Mouse (Mus musculus) kidney, adult 2 months (tissue): ENCODE measurements around the gene Prom1. TPM values are rescaled to one million over a fixed set of nuclear protein-coding genes. Genes with fewer than 3 reads are reported as not detected.

Source experiments
- DNase-seq: peaks from one replicate; pipeline ENCODE4 v3.0.0; 2021
- H3K27ac ChIP-seq: fragments of 200-500 bp; 2 replicates; pipeline ENCODE4 v1.5.1; 2012; ENCODE audit warnings: low read depth, low read length, control low read depth, inconsistent platforms; ENCODE audit not compliant: insufficient read depth
- H3K27me3 ChIP-seq: fragments of 200-500 bp; replicated peaks from 2 replicates; pipeline ENCODE4 v1.6.1; 2012; ENCODE audit warnings: mild to moderate bottlenecking, moderate library complexity, low read length, inconsistent platforms; ENCODE audit not compliant: control insufficient read depth, insufficient read depth
- H3K36me3 ChIP-seq: fragments of 200-500 bp; 2 replicates; pipeline ENCODE4 v1.6.1; 2012; ENCODE audit warnings: mild to moderate bottlenecking, moderate library complexity, low read length, inconsistent platforms; ENCODE audit not compliant: control insufficient read depth, insufficient read depth
- H3K4me1 ChIP-seq: fragments of 200-500 bp; 2 replicates; pipeline ENCODE4 v1.6.1; 2011; ENCODE audit warnings: low read length; ENCODE audit not compliant: control insufficient read depth, insufficient read depth
- H3K4me3 ChIP-seq: fragments of 200-500 bp; 2 replicates; pipeline ENCODE4 v1.5.1; 2011; ENCODE audit warnings: mild to moderate bottlenecking, low read depth, low read length, control low read depth; ENCODE audit not compliant: insufficient read depth
- CTCF ChIP-seq: fragments of 200-500 bp; conservative IDR thresholded peaks from 2 replicates; pipeline ENCODE4 v1.5.1; 2011; ENCODE audit warnings: low read depth, mild to moderate bottlenecking, control low read depth, low read length, moderate library complexity, mixed read lengths; ENCODE audit not compliant: insufficient read depth, insufficient read length
- POLR2A ChIP-seq: fragments of 200-500 bp; IDR thresholded peaks from one replicate; pipeline ENCODE4 v1.6.1; 2011; ENCODE audit warnings: low read depth, low read length, control low read depth
- WGBS: fragments of 180-500 bp; shearing (Covaris S2); methylation state at CpG from one replicate; pipeline ENCODE4 v1.1.7; 2018; 5-methylcytosine and 5-hydroxymethylcytosine counted together
- polyA plus RNA-seq: library from polyadenylated mRNA; depleted of rRNA; stranded (reverse); fragments of >200 nt; gene quantifications from 2 replicates; pipeline ENCODE4 v1.2.3, GENCODE M21; 2012

Prom1 gene
- polyA plus RNA-seq, 1 experiment: 67.6 TPM

DNA sequence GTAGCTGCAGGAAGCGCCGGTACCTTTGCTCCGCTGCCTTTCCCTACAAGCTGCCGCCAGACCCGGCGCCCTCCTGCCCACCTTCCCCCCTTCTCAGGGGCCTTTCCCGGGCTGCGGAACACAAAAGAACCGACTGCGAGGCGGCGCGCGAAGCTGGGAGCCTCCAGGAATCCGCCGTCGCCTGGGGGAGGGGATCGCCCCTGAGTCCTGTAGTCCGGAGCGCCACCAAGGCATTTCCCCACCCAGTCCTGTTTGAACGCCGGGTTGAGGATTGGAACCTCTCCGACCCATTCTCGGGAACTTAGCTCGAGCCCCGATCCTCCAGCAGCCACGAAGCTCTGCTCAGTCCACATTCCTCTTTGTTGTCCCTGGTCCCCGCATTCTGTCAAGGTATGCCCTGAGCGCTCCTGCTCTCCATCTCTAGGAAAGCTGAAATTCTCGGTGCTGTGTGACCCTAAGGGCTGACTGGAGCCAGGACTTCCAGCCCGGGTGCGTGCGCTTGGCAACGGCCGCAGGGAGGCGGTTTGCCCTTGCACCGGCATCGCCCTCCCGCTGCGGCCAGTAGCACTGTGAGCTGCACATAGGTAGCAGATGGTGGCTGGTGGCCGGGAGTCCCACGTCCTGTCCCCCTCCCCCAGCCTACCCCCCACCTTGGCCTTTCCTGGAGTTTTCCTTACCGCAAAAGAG is 1.1 kb downstream of the Prom1 start:
- Histone ChIP-seq H3K4me1 (peaks cover 44% of the 10 kb centered on the region), H3K36me3 (no peaks in the 10 kb centered on the region), H3K27me3 (no peaks in the 10 kb centered on the region), H3K4me3 (peak overlapping the region; percentile 64), H3K27ac (peak overlapping the region; percentile 66)
- WGBS: under 1% methylated on average over 43 of the region's 43 CpGs
- TF ChIP-seq CTCF (peak; percentile 19; the same call in 1 of the 2 replicates), POLR2A (no peak)
- DNase-seq: peak; percentile 74

DNA sequence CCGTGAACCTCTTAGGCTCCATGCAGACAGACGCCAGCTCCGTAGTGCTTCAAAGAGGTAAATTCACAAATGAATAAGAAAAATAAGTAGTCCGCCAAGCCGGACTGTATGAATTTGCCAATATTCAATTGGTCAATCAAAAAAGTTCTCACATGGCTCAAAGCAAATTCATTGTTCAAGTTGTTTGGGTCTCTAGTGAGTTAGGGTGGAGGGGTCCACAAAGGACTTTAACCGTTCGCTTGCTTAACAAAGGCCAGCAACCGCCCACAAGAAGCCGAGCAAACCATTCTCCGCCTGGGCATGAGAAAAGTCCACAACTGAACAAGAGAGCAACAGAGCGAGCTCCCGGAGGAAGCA is 1.7 kb downstream of the Prom1 start:
- H3K4me3 ChIP-seq: peak overlapping the region; percentile 64
- H3K27me3 ChIP-seq: no peaks in the 10 kb centered on the region
- no peaks in the 10 kb centered on the region for H3K36me3 ChIP-seq
- TF ChIP-seq POLR2A (no peak), CTCF (no peak)
- peaks cover 44% of the 10 kb centered on the region for H3K4me1 ChIP-seq
- 11% methylated on average over 12 of the region's 12 CpGs for WGBS
- peak overlapping the region; percentile 42; the same call in 1 of the 2 replicates for H3K27ac ChIP-seq
- DNase-seq: no peak

DNA sequence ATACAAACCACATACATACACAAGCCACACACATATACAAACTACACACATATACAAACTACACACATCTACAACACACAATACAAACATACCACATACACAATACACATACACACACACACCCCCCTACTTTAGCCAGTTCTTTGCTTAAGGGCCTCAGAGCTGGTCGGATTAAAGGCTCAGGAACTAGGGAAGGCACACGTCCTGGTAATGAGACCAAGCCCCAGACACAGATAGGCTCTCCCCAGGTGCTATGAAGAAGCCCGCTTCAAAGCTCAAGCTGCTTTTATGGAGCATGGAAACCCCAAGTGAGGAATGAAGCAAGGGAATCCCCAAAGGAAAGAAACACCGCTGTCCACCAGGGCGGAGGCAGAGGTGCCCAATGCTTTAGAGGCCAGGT is 4.8 kb downstream of the Prom1 start:
- DNase-seq: no peak
- H3K36me3 ChIP-seq: no peaks in the 10 kb centered on the region
- WGBS: 70% methylated on average over 5 of the region's 5 CpGs
- TF ChIP-seq POLR2A: no peak
- no peak for TF ChIP-seq CTCF
- no peak overlapping the region for H3K4me3 ChIP-seq
- peaks cover 29% of the 10 kb centered on the region; the same call in 1 of the 2 replicates for H3K4me1 ChIP-seq
- H3K27ac ChIP-seq: no peak overlapping the region; the same call in 1 of the 2 replicates
- H3K27me3 ChIP-seq: no peaks in the 10 kb centered on the region

DNA sequence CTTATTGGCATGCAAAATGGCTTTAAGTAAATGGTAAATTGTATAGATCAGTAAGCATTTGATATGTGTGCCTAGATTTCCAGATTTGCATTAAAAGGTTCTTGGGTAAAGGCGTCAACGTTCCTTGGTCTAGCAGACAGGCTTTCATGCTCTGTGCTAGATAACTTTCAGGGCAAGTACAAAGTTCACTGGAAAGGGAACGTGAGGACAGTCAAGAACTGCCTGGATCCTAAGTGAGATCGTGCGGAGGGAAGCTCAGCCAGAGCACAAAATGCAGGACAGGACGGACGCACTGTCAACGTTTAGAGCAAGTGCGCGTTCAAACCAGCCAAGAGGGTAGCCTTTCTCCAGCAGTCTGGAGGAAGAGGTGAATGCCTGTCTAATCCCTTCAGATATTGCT is 5.7 kb downstream of the Prom1 start:
- H3K27me3 ChIP-seq: no peaks in the 10 kb centered on the region
- DNase-seq: peak; percentile 75
- no peaks in the 10 kb centered on the region for H3K36me3 ChIP-seq
- TF ChIP-seq CTCF (no peak), POLR2A (no peak)
- H3K27ac ChIP-seq: no peak overlapping the region
- WGBS: 55% methylated on average over 10 of the region's 10 CpGs
- H3K4me3 ChIP-seq: no peak overlapping the region
- H3K4me1 ChIP-seq: peaks cover 29% of the 10 kb centered on the region; the same call in 1 of the 2 replicates

DNA sequence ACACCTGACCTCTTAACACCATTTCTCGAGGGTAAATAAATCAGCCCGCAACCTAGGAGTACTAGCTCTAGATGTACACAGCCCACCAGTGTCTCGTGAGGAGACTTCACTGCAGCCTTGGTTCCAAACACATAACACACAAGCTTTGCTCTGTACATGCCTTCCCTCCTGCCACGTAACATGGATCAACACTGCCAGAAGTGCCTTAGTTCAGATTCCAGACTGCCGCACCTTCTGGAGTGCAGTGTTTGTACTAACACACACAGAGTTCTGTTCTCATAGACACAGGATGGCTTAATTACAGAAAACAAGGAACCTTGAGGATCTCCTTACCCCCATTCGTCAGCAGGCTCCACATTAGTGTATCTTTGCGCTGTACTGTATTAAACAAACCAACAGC is 6.1 kb downstream of the Prom1 start:
- no peak for DNase-seq
- no peak overlapping the region for H3K4me3 ChIP-seq
- no peaks in the 10 kb centered on the region for H3K27me3 ChIP-seq
- H3K36me3 ChIP-seq: no peaks in the 10 kb centered on the region
- no peak overlapping the region for H3K27ac ChIP-seq
- WGBS: 73% methylated on average over 7 of the region's 7 CpGs
- peaks cover 29% of the 10 kb centered on the region; the same call in 1 of the 2 replicates for H3K4me1 ChIP-seq
- TF ChIP-seq POLR2A (no peak), CTCF (no peak)

DNA sequence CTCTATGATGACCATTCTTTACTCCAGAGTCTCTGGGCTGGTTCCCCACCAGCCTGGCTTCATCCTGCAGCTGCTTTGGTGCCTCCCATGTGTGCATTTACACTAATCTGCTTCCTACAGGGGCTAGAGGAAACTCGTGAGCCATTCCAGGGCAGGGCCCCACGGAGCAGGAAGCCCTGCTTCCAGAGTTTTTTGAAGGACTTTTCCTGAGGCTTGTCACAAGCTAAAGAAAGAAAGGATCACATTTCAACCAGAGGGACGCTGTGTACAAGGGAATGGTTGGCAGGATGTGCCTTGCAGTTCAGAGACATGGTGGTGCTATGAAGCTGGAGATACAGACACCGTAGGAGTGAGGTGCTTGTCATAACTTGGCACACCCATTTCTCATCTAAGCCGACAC is 14.8 kb downstream of the Prom1 start:
- Histone ChIP-seq H3K27me3 (no peaks in the 10 kb centered on the region), H3K27ac (no peak overlapping the region), H3K36me3 (no peaks in the 10 kb centered on the region), H3K4me3 (no peak overlapping the region), H3K4me1 (no peaks in the 10 kb centered on the region; the same call in 1 of the 2 replicates)
- WGBS: 28% methylated on average over 5 of the region's 5 CpGs
- DNase-seq: peak; percentile 20
- TF ChIP-seq CTCF (no peak), POLR2A (no peak)

DNA sequence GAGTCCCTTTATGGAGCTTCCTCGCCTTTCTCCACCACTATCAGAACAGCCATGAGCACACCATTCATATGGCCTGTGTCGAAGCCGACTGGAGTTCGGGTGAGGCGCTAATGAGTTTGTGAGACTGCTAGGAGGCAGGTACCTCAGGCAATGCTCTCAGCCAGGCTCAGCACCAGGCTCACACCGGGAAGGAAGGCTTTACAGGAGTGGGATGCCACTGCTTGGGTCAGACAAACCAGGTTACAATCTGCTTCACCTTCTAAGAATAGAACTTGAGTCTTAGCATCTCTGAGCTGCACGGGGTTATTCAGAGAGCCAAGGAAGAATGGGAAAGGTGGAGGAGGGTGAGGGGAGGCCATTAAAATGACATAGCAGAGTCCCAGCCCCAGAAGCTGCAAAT is 16.0 kb downstream of the Prom1 start:
- Histone ChIP-seq H3K27ac (no peak overlapping the region), H3K36me3 (no peaks in the 10 kb centered on the region), H3K27me3 (no peaks in the 10 kb centered on the region), H3K4me3 (no peak overlapping the region), H3K4me1 (no peaks in the 10 kb centered on the region; the same call in 1 of the 2 replicates)
- 76% methylated on average over 7 of the region's 7 CpGs for WGBS
- TF ChIP-seq POLR2A: no peak
- no peak for TF ChIP-seq CTCF
- DNase-seq: no peak
